25 mouse cellular contexts compared by ENCODE assay signal in genomic region chr6:98015066-98015465, GRCm38 (mm10).
"Had no signal": no experiment of that assay in that cellular context is flagged by ENCODE, and none has a peak within 500 bp of the region (broad histone marks: within the 10 kb centered on the region; RNA-seq: fewer than 3 reads in every experiment).

No protein-coding gene starts in this region.

- H3K4me2 ChIP-seq: intestine, embryonic 15.5 days; limb, embryonic 13.5 days; liver, embryonic 12.5 days; liver, embryonic 15.5 days; lung, embryonic 15.5 days; midbrain, embryonic 11.5 days; neural tube, embryonic 12.5 days; neural tube, embryonic 15.5 days; stomach, embryonic 15.5 days had no signal

- H3K27me3 ChIP-seq: intestine, embryonic 15.5 days; limb, embryonic 13.5 days; liver, embryonic 12.5 days; liver, embryonic 15.5 days; lung, embryonic 15.5 days; megakaryocyte, embryonic 14.5 days; neural tube, embryonic 12.5 days; neural tube, embryonic 15.5 days; stomach, embryonic 15.5 days had no signal

- H3K9ac ChIP-seq: intestine, embryonic 15.5 days; limb, embryonic 13.5 days; liver, embryonic 12.5 days; liver, embryonic 15.5 days; lung, embryonic 15.5 days; neural tube, embryonic 12.5 days; neural tube, embryonic 15.5 days; stomach, embryonic 15.5 days had no signal

- H3K9me3 ChIP-seq: intestine, embryonic 15.5 days; limb, embryonic 10.5 days; limb, embryonic 13.5 days; liver, embryonic 12.5 days; liver, embryonic 15.5 days; lung, embryonic 15.5 days; megakaryocyte, embryonic 14.5 days; neural tube, embryonic 12.5 days; neural tube, embryonic 15.5 days; stomach, embryonic 15.5 days had no signal

- H3K4me1 ChIP-seq: intestine, embryonic 15.5 days; limb, embryonic 13.5 days; liver, embryonic 12.5 days; liver, embryonic 15.5 days; lung, embryonic 15.5 days; megakaryocyte, embryonic 14.5 days; neural tube, embryonic 12.5 days; neural tube, embryonic 15.5 days; stomach, embryonic 15.5 days had no signal

- H3K4me3 ChIP-seq: intestine, embryonic 15.5 days; layer of hippocampus, adult 2 months; limb, embryonic 10.5 days; limb, embryonic 13.5 days; liver, embryonic 12.5 days; liver, embryonic 15.5 days; lung, embryonic 15.5 days; megakaryocyte, embryonic 14.5 days; neural tube, embryonic 12.5 days; neural tube, embryonic 15.5 days; stomach, embryonic 15.5 days had no signal

- H3K36me3 ChIP-seq: intestine, embryonic 15.5 days; limb, embryonic 10.5 days; limb, embryonic 13.5 days; liver, embryonic 12.5 days; liver, embryonic 15.5 days; lung, embryonic 15.5 days; neural tube, embryonic 12.5 days; neural tube, embryonic 15.5 days; stomach, embryonic 15.5 days had no signal

- DNase-seq: kidney, adult 18-20 months; kidney, postnatal 10 days; layer of hippocampus, adult 9-11 months; liver; lung, adult 18-20 months; lung, postnatal 10 days; lung, postnatal 36 days; midbrain, embryonic 14.5 days; right cerebral cortex, adult 18-20 months; right cerebral cortex, postnatal 14 days; right cerebral cortex, postnatal 4 days; spleen, adult 18-20 months; thymus, postnatal 25 days had no signal

- ATAC-seq: intestine, embryonic 15.5 days; liver, embryonic 12.5 days had no signal

- H3K27ac ChIP-seq: intestine, embryonic 15.5 days; layer of hippocampus, adult 2 months; limb, embryonic 10.5 days; limb, embryonic 13.5 days; liver, embryonic 12.5 days; liver, embryonic 15.5 days; lung, embryonic 15.5 days; neural tube, embryonic 12.5 days; neural tube, embryonic 15.5 days; stomach, embryonic 15.5 days had no signal
